Mouse (Mus musculus): Measurements from ENCODE around the gene Tapbp. TPM values are rescaled to one million over a fixed set of nuclear protein-coding genes. Genes with fewer than 3 reads are reported as not detected.

Gene Tapbp
- polyA plus RNA-seq, 1 experiment, result 30.5 TPM

- peaks cover 51% of the 10 kb centered on the region for H3K79me2 ChIP-seq (ENCODE audit: control insufficient read depth, insufficient read depth)
- peak within 1 kb of the TSS; percentile 83 for H3ac ChIP-seq (ENCODE audit: control insufficient read depth, insufficient read length, low read depth)
- peak within 1 kb of the TSS; percentile 98 for H3K4me3 ChIP-seq (ENCODE audit: insufficient read depth, poor library complexity, severe bottlenecking)
- peaks cover 10% of the 10 kb centered on the region for H3K36me3 ChIP-seq (ENCODE audit: control insufficient read depth, insufficient read depth)
- TF ChIP-seq CTCF (IDR thresholded peaks at IDR 0.05; ENCODE audit: control insufficient read depth, insufficient read depth, insufficient read length) (no peak), FOSL1 (IDR thresholded peaks at IDR 0.05; ENCODE audit: insufficient read depth, low read length, poor library complexity, severe bottlenecking) (no peak), MAX (IDR thresholded peaks at IDR 0.05) (no peak), MYOG (IDR thresholded peaks at IDR 0.05; ENCODE audit: control insufficient read depth, extremely low read depth, insufficient read length) (no peak), MYOD1 (IDR thresholded peaks at IDR 0.05; ENCODE audit: control insufficient read depth, insufficient read length, low read depth) (no peak), USF1 (IDR thresholded peaks at IDR 0.05; ENCODE audit: low read depth) (no peak), CEBPB (IDR thresholded peaks at IDR 0.05; ENCODE audit: low read depth) (no peak)
- peaks cover 23% of the 10 kb centered on the region for H3K79me3 ChIP-seq (ENCODE audit: low read depth)
- H3K27me3 ChIP-seq (ENCODE audit: control insufficient read depth, insufficient read depth, insufficient read length), result no peaks in the 10 kb centered on the region
Measured at GRCm38 (mm10) chr17:33940206-33940805, 24.6 kb downstream of the Tapbp start, which contains the start of the genes Pfdn6 and Wdr46. Gene Pfdn6 (minus strand): TSS chr17:33940343. Gene Wdr46 (plus strand): TSS chr17:33940660.

DNA sequence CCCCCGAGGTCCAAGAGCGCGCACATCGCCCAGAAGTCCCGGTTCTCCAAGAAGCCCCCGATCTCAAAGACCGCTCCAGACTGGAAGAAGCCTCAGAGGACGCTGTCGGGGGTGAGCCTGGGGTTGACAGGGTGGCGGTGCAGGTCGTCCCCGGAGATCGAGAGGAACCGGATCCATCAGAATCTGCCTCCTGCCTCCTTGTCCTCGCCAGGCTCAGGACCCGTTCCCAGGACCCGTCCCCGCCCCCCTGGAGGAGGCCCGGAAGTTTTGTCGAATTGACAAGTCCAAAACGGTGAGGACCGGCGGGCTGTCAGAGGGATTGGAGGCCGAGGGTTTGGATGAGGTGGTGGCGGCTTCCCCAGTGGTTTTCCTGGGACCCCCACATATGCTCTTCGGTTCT, 25.3 kb downstream of the Tapbp start:
- Histone ChIP-seq H3K79me2 (ENCODE audit: control insufficient read depth, insufficient read depth) (peaks cover 51% of the 10 kb centered on the region), H3K27me3 (ENCODE audit: control insufficient read depth, insufficient read depth, insufficient read length) (no peaks in the 10 kb centered on the region), H3K36me3 (ENCODE audit: control insufficient read depth, insufficient read depth) (peaks cover 12% of the 10 kb centered on the region), H3K4me3 (ENCODE audit: insufficient read depth, poor library complexity, severe bottlenecking) (peak overlapping the region; percentile 98), H3K79me3 (ENCODE audit: low read depth) (peaks cover 23% of the 10 kb centered on the region), H3ac (ENCODE audit: control insufficient read depth, insufficient read length, low read depth) (peak overlapping the region; percentile 83)
- no peak for TF ChIP-seq FOSL1 (IDR thresholded peaks at IDR 0.05; ENCODE audit: insufficient read depth, low read length, poor library complexity, severe bottlenecking)
- no peak for TF ChIP-seq MYOG (IDR thresholded peaks at IDR 0.05; ENCODE audit: control insufficient read depth, extremely low read depth, insufficient read length)
- no peak for TF ChIP-seq CTCF (IDR thresholded peaks at IDR 0.05; ENCODE audit: control insufficient read depth, insufficient read depth, insufficient read length)
- TF ChIP-seq USF1 (IDR thresholded peaks at IDR 0.05; ENCODE audit: low read depth), result no peak
- TF ChIP-seq MYOD1 (IDR thresholded peaks at IDR 0.05; ENCODE audit: control insufficient read depth, insufficient read length, low read depth), result no peak
- no peak for TF ChIP-seq MAX (IDR thresholded peaks at IDR 0.05)
- TF ChIP-seq CEBPB (IDR thresholded peaks at IDR 0.05; ENCODE audit: low read depth), result no peak

DNA sequence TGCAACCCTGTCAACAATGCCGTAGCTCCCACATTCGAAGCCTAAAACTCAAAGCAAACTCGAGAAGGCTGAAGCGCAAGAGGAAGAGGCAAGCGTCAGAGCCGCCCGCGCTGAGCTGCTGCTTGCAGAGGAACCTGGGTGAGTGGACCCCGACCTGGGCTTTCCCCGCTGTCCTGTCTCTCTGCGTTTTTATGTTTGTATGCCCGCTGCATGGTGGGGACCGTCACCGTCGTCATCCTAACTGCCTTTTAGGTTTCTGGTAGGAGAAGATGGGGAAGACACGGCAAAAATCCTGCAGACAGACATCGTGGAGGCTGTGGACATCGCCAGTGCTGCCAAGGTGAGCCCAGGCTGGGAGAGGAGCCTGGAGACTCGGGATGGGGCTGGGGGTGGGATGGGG, 25.7 kb downstream of the Tapbp start:
- Histone ChIP-seq H3K27me3 (ENCODE audit: control insufficient read depth, insufficient read depth, insufficient read length) (no peaks in the 10 kb centered on the region), H3K79me3 (ENCODE audit: low read depth) (peaks cover 23% of the 10 kb centered on the region), H3K79me2 (ENCODE audit: control insufficient read depth, insufficient read depth) (peaks cover 51% of the 10 kb centered on the region), H3K4me3 (ENCODE audit: insufficient read depth, poor library complexity, severe bottlenecking) (peak overlapping the region; percentile 98), H3ac (ENCODE audit: control insufficient read depth, insufficient read length, low read depth) (peak overlapping the region; percentile 83), H3K36me3 (ENCODE audit: control insufficient read depth, insufficient read depth) (peaks cover 16% of the 10 kb centered on the region)
- TF ChIP-seq MYOD1 (IDR thresholded peaks at IDR 0.05; ENCODE audit: control insufficient read depth, insufficient read length, low read depth), result no peak
- TF ChIP-seq MAX (IDR thresholded peaks at IDR 0.05), result no peak
- TF ChIP-seq MYOG (IDR thresholded peaks at IDR 0.05; ENCODE audit: control insufficient read depth, extremely low read depth, insufficient read length), result no peak
- TF ChIP-seq USF1 (IDR thresholded peaks at IDR 0.05; ENCODE audit: low read depth), result no peak
- TF ChIP-seq FOSL1 (IDR thresholded peaks at IDR 0.05; ENCODE audit: insufficient read depth, low read length, poor library complexity, severe bottlenecking), result no peak
- TF ChIP-seq CEBPB (IDR thresholded peaks at IDR 0.05; ENCODE audit: low read depth), result no peak
- TF ChIP-seq CTCF (IDR thresholded peaks at IDR 0.05; ENCODE audit: control insufficient read depth, insufficient read depth, insufficient read length), result no peak

DNA sequence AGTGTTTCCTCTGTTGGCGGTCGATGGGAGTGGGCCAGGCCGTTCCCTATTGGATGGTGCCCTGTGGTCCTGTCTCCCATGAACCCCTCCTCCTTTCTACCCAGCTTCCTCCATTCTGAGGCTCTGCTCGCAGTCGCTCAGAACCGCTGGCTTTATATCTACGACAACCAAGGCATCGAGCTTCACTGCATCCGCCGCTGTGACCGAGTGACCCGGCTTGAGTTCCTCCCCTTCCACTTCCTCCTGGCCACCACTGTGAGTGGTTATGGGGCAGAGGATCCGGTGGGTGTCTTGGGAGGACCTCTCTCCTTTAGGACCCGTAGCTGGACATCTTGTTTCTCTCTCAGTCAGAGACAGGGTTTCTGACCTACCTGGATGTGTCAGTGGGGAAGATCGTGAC, 27.8 kb downstream of the Tapbp start:
- peaks cover 44% of the 10 kb centered on the region for H3K79me2 ChIP-seq (ENCODE audit: control insufficient read depth, insufficient read depth)
- no peak overlapping the region for H3K4me3 ChIP-seq (ENCODE audit: insufficient read depth, poor library complexity, severe bottlenecking)
- no peaks in the 10 kb centered on the region for H3K27me3 ChIP-seq (ENCODE audit: control insufficient read depth, insufficient read depth, insufficient read length)
- TF ChIP-seq FOSL1 (IDR thresholded peaks at IDR 0.05; ENCODE audit: insufficient read depth, low read length, poor library complexity, severe bottlenecking), result no peak
- no peak for TF ChIP-seq MYOD1 (IDR thresholded peaks at IDR 0.05; ENCODE audit: control insufficient read depth, insufficient read length, low read depth)
- TF ChIP-seq CTCF (IDR thresholded peaks at IDR 0.05; ENCODE audit: control insufficient read depth, insufficient read depth, insufficient read length), result no peak
- no peak for TF ChIP-seq USF1 (IDR thresholded peaks at IDR 0.05; ENCODE audit: low read depth)
- no peak for TF ChIP-seq MAX (IDR thresholded peaks at IDR 0.05)
- peaks cover 23% of the 10 kb centered on the region for H3K79me3 ChIP-seq (ENCODE audit: low read depth)
- peaks cover 26% of the 10 kb centered on the region for H3K36me3 ChIP-seq (ENCODE audit: control insufficient read depth, insufficient read depth)
- H3ac ChIP-seq (ENCODE audit: control insufficient read depth, insufficient read length, low read depth), result no peak overlapping the region

GRCm38 (mm10) chr17:33947430-33948089, 31.9 kb downstream of the Tapbp start:
- peaks cover 12% of the 10 kb centered on the region for H3K79me2 ChIP-seq (ENCODE audit: control insufficient read depth, insufficient read depth)
- H3ac ChIP-seq (ENCODE audit: control insufficient read depth, insufficient read length, low read depth), result no peak overlapping the region
- TF ChIP-seq MYOG (IDR thresholded peaks at IDR 0.05; ENCODE audit: control insufficient read depth, extremely low read depth, insufficient read length) (no peak), MAX (IDR thresholded peaks at IDR 0.05) (no peak), CTCF (IDR thresholded peaks at IDR 0.05; ENCODE audit: control insufficient read depth, insufficient read depth, insufficient read length) (no peak), CEBPB (IDR thresholded peaks at IDR 0.05; ENCODE audit: low read depth) (no peak), MYOD1 (IDR thresholded peaks at IDR 0.05; ENCODE audit: control insufficient read depth, insufficient read length, low read depth) (no peak), FOSL1 (IDR thresholded peaks at IDR 0.05; ENCODE audit: insufficient read depth, low read length, poor library complexity, severe bottlenecking) (no peak), USF1 (IDR thresholded peaks at IDR 0.05; ENCODE audit: low read depth) (no peak)
- H3K36me3 ChIP-seq (ENCODE audit: control insufficient read depth, insufficient read depth), result peaks cover 46% of the 10 kb centered on the region
- no peak overlapping the region for H3K4me3 ChIP-seq (ENCODE audit: insufficient read depth, poor library complexity, severe bottlenecking)
- H3K79me3 ChIP-seq (ENCODE audit: low read depth), result no peaks in the 10 kb centered on the region
- H3K27me3 ChIP-seq (ENCODE audit: control insufficient read depth, insufficient read depth, insufficient read length), result no peaks in the 10 kb centered on the region
